Mouse (Mus musculus): ENCODE results near the gene Tmem170.

The Tmem170 gene

GRCm38 (mm10) chr8:111876355-111876948 lies at the start of gene Tmem170:
Gene Tmem170 (minus strand): TSS chr8:111876750.
- CTCF ChIA-PET, result interaction anchor here (1.1 to 1.6 kb wide), 2 partner anchors 22 to 112 kb away, joined by 3 to 5 read pairs; partner anchors contain the start of gene Cfdp1

GRCm38 (mm10) chr8:111924976-111925375 lies 48.4 kb upstream of the Tmem170 start:
- CTCF ChIA-PET, result no interaction called here

- CTCF ChIA-PET, result no interaction called here
Measured at GRCm38 (mm10) chr8:111923383-111923804, 46.8 kb upstream of the Tmem170 start.

- CTCF ChIA-PET, result no interaction called here
Measured at GRCm38 (mm10) chr8:111920971-111921370, 44.4 kb upstream of the Tmem170 start.

GRCm38 (mm10) chr8:111919663-111920062 lies 43.1 kb upstream of the Tmem170 start:
- CTCF ChIA-PET, result interaction anchor here (0.7 kb wide), 1 partner anchor 48 kb away, joined by 4 read pairs; no protein-coding TSS in a partner anchor

- CTCF ChIA-PET, result no interaction called here
Measured at GRCm38 (mm10) chr8:111912860-111913432, 36.4 kb upstream of the Tmem170 start.

GRCm38 (mm10) chr8:111911572-111911971 lies 35.0 kb upstream of the Tmem170 start:
- CTCF ChIA-PET, result no interaction called here

GRCm38 (mm10) chr8:111909621-111910450 lies 33.3 kb upstream of the Tmem170 start, which contains the start of gene Chst5:
Gene Chst5 (minus strand): TSS chr8:111910447.
- CTCF ChIA-PET, result no interaction called here

- CTCF ChIA-PET, result no interaction called here
Measured at GRCm38 (mm10) chr8:111905500-111906121, 29.1 kb upstream of the Tmem170 start.

- CTCF ChIA-PET, result no interaction called here
Measured at GRCm38 (mm10) chr8:111902080-111902479, 25.5 kb upstream of the Tmem170 start.

- CTCF ChIA-PET, result no interaction called here
Measured at GRCm38 (mm10) chr8:111898586-111898985, 22.0 kb upstream of the Tmem170 start.

GRCm38 (mm10) chr8:111894955-111895354 lies 18.4 kb upstream of the Tmem170 start:
- CTCF ChIA-PET, result no interaction called here

GRCm38 (mm10) chr8:111892615-111893014 lies 16.1 kb upstream of the Tmem170 start:
- CTCF ChIA-PET, result no interaction called here

GRCm38 (mm10) chr8:111891983-111892382 lies 15.4 kb upstream of the Tmem170 start:
- CTCF ChIA-PET, result no interaction called here

GRCm38 (mm10) chr8:111890911-111891303 lies 14.4 kb upstream of the Tmem170 start:
- CTCF ChIA-PET, result no interaction called here

GRCm38 (mm10) chr8:111889931-111890910 lies 13.7 kb upstream of the Tmem170 start:
- CTCF ChIA-PET, result no interaction called here

- CTCF ChIA-PET, result no interaction called here
Measured at GRCm38 (mm10) chr8:111888091-111888650, 11.6 kb upstream of the Tmem170 start.

- CTCF ChIA-PET, result interaction anchor here (0.8 kb wide), 1 partner anchor 131 kb away, joined by 3 read pairs; no protein-coding TSS in a partner anchor
Measured at GRCm38 (mm10) chr8:111887479-111887878, 10.9 kb upstream of the Tmem170 start.

- CTCF ChIA-PET, result no interaction called here
Measured at GRCm38 (mm10) chr8:111883615-111884014, 7.1 kb upstream of the Tmem170 start.

GRCm38 (mm10) chr8:111881591-111881990 lies 5.0 kb upstream of the Tmem170 start:
- CTCF ChIA-PET, result interaction anchor here (0.7 to 0.8 kb wide), 4 partner anchors 53 to 109 kb away, joined by 3 to 6 read pairs (median 4); partner anchors contain the start of gene Tmem231
